Mouse (Mus musculus) naive thymus-derived CD4-positive, alpha-beta T cell, adult 2 months (primary cell): ENCODE measurements around the gene Zscan4c.
"Not testable (repeated sequence)": the region's sequence is repeated elsewhere in the genome, so short reads cannot be mapped to it uniquely, and the experiment has no call there.

Experiments
- DNase-seq: peaks from one replicate; pipeline ENCODE4 v3.0.0-alpha.2; 2011; ENCODE audit warnings: low read depth

Gene Zscan4c

GRCm38 (mm10) chr7:11005445-11005844 is at the start of gene Zscan4c:
Gene Zscan4c, plus strand, starts transcription at chr7:11005745.
- not testable (repeated sequence) for DNase-seq
